Mouse (Mus musculus) stomach, embryonic 14.5 days (tissue): ENCODE data around the gene C1qtnf9. TPM values are rescaled to one million over a fixed set of nuclear protein-coding genes. Genes with fewer than 3 reads are reported as not detected.

Experiments used
- ATAC-seq: fragments of 200-750 bp; cut with Nextera tagmentation; 2 replicates; pipeline ENCODE4 v1.8.0; 2017; ENCODE audit warnings: low read depth, moderate TSS enrichment; ENCODE audit not compliant: insufficient number of reproducible peaks, insufficient read depth, low FRiP score
- H3K27ac ChIP-seq: fragments of 300-500 bp; sonication (generic); 2 replicates; pipeline ENCODE4 v1.5.1; 2014; ENCODE audit warnings: mild to moderate bottlenecking, low read length, moderate library complexity, mixed read lengths
- H3K27me3 ChIP-seq: fragments of 300-500 bp; sonication (generic); 2 replicates; pipeline ENCODE4 v1.6.1; 2014; ENCODE audit warnings: low read length, control low read depth, mixed read lengths; ENCODE audit not compliant: control insufficient read depth, insufficient read depth
- H3K36me3 ChIP-seq: fragments of 300-500 bp; sonication (generic); 2 replicates; pipeline ENCODE4 v1.6.1; 2014; ENCODE audit warnings: mild to moderate bottlenecking, control low read depth, low read length, moderate library complexity, mixed read lengths; ENCODE audit not compliant: control insufficient read depth, insufficient read depth
- H3K4me1 ChIP-seq: fragments of 300-500 bp; sonication (generic); 2 replicates; pipeline ENCODE4 v1.6.1; 2014; ENCODE audit warnings: low read length, control low read depth, mixed read lengths; ENCODE audit not compliant: control insufficient read depth, insufficient read depth
- H3K4me2 ChIP-seq: fragments of 300-500 bp; sonication (generic); replicated peaks from 2 replicates; pipeline ENCODE4 v1.6.1; 2014; ENCODE audit warnings: low read depth, low read length, control low read depth
- H3K4me3 ChIP-seq: fragments of 300-500 bp; sonication (generic); 2 replicates; pipeline ENCODE4 v1.5.1; 2014; ENCODE audit warnings: low read depth, low read length, control low read depth
- H3K9ac ChIP-seq: fragments of 300-500 bp; sonication (generic); replicated peaks from 2 replicates; pipeline ENCODE4 v1.6.1; 2014; ENCODE audit warnings: low read depth, mild to moderate bottlenecking, control low read depth, low read length, moderate library complexity, mixed read lengths
- H3K9me3 ChIP-seq: fragments of 300-500 bp; sonication (generic); 2 replicates; pipeline ENCODE4 v1.6.1; 2016; ENCODE audit warnings: low read depth, low read length, control low read depth; ENCODE audit not compliant: control insufficient read depth
- WGBS: fragments of 180-500 bp; shearing (Covaris S2); extraction: QIAGEN DNeasy Blood & Tissue Kit; methylation state at CpG from one replicate; pipeline ENCODE4 v1.1.7; 2014; 5-methylcytosine and 5-hydroxymethylcytosine counted together
- polyA plus RNA-seq: library from polyadenylated mRNA; unstranded; fragments of >200 nt; fragmentation: Nextera tagmentation; extraction: Ambion mirVana; gene quantifications from 2 replicates; pipeline ENCODE4 v1.2.1, GENCODE M21; 2014

The C1qtnf9 gene
- polyA plus RNA-seq, 1 experiment from 2014 or later: 0.33 TPM

DNA sequence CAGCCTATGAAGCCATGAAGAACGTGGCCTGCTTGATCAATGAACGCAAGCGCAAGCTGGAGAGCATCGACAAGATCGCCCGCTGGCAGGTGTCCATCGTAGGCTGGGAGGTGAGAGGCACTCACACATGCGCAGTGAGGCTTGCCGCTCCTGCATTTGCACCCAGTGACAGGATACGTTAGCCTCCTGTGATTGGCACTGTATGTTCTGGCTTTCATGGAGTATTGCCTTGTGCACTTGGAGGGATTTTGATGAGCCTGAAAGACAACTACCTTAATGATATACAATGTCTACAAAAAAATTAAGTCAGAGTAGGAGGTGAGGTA lies 14.2 kb upstream of the C1qtnf9 start:
- H3K9ac ChIP-seq: no peak overlapping the region
- peaks cover 8% of the 10 kb centered on the region for H3K36me3 ChIP-seq
- H3K4me1 ChIP-seq: no peaks in the 10 kb centered on the region
- H3K27ac ChIP-seq: no peak overlapping the region
- H3K27me3 ChIP-seq: no peaks in the 10 kb centered on the region
- no peak for ATAC-seq
- WGBS: 96% methylated on average over 10 of the region's 10 CpGs
- no peaks in the 10 kb centered on the region for H3K9me3 ChIP-seq
- H3K4me2 ChIP-seq: no peak overlapping the region
- H3K4me3 ChIP-seq: no peak overlapping the region

DNA sequence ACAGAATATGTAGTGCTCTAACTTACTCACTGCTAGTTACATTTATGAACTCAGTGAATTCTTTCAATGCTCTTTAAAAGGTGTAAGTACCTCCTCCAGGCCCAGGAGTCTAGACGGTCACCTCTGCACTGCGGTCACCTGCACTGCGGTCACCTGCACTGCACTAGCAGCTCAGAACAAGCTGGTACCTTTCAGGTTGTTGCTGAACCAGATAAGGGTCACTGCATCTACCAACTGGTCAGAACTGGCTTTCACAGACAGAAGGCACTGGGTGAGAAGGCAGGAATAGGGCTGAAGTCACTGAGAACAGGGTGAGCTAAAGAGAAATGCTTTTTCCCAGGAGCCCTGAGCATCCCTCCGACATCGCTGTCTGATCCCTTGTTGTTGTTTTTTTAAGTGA lies 13.3 kb upstream of the C1qtnf9 start:
- ATAC-seq: no peak
- Histone ChIP-seq H3K36me3 (peaks cover 7% of the 10 kb centered on the region), H3K4me3 (no peak overlapping the region), H3K27me3 (no peaks in the 10 kb centered on the region), H3K4me2 (no peak overlapping the region), H3K4me1 (no peaks in the 10 kb centered on the region), H3K9ac (no peak overlapping the region), H3K27ac (no peak overlapping the region), H3K9me3 (no peaks in the 10 kb centered on the region)
- WGBS: 95% methylated on average over 5 of the region's 5 CpGs

DNA sequence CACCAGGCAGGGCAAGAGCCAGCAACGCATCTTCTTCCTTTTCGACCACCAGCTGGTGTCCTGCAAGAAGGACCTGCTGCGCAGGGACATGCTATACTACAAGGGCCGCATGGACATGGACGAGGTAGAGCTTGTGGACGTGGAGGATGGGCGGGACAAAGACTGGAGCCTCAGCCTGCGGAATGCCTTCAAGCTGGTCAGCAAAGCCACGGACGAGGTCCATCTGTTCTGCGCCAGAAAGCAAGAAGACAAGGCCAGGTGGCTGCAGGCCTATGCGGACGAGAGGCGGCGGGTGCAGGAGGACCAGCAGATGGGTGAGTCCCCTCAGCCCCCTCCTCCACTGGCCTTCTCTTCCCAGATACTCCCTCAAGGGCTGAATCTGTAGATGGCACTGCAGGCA lies 11.7 kb upstream of the C1qtnf9 start:
- no peak overlapping the region for H3K9ac ChIP-seq
- H3K4me3 ChIP-seq: no peak overlapping the region
- peak; percentile 67; the same call in 1 of the 2 replicates for ATAC-seq
- H3K9me3 ChIP-seq: no peaks in the 10 kb centered on the region
- peaks cover 5% of the 10 kb centered on the region for H3K36me3 ChIP-seq
- no peaks in the 10 kb centered on the region for H3K4me1 ChIP-seq
- H3K27me3 ChIP-seq: no peaks in the 10 kb centered on the region
- H3K27ac ChIP-seq: no peak overlapping the region
- WGBS: 72% methylated on average over 15 of the region's 15 CpGs
- no peak overlapping the region for H3K4me2 ChIP-seq

DNA sequence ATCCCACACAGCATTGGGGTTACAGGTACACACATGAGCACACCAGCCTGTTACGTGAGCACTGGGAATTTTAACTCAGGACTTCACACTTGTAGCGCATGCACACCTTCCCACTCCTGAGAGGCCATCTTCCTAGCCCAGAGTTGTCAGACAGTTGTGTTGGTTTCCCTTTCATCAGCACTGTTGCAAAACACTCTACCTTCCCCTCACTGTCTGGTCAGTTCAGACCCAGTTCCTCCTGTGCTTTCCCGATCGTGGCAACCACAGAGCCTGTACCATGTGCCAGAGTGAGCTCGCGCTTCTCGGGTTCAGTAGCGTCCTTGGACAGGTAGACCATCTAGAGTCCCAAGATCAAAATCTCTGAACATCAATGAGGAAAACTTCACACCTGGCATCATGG lies 10.7 kb upstream of the C1qtnf9 start:
- Histone ChIP-seq H3K27me3 (no peaks in the 10 kb centered on the region), H3K27ac (no peak overlapping the region), H3K4me1 (no peaks in the 10 kb centered on the region), H3K9ac (no peak overlapping the region), H3K4me2 (no peak overlapping the region), H3K36me3 (peaks cover 5% of the 10 kb centered on the region), H3K4me3 (no peak overlapping the region), H3K9me3 (no peaks in the 10 kb centered on the region)
- 96% methylated on average over 8 of the region's 8 CpGs for WGBS
- no peak for ATAC-seq

DNA sequence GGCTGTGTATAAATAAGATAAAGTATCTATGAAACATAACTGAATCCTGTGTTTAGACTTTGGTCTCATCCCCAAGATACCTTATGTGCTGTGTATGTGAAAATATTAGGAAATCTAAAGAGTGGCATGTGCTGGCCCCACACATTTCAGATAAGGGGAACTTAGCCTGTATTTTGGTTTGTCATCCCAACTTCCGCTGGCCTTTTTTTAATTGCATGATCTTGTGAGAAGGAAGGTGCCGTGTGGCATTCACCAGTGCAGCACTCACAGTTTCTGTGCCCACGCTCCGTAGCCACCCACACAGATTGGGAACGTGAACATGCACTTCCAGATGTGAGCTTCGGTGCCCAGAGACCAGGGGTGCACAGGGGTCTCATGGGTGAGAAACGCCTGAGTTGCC lies 10.2 kb upstream of the C1qtnf9 start:
- Histone ChIP-seq H3K27me3 (no peaks in the 10 kb centered on the region), H3K4me1 (no peaks in the 10 kb centered on the region), H3K4me2 (no peak overlapping the region), H3K36me3 (peaks cover 5% of the 10 kb centered on the region), H3K27ac (no peak overlapping the region), H3K4me3 (no peak overlapping the region), H3K9me3 (no peaks in the 10 kb centered on the region), H3K9ac (no peak overlapping the region)
- whole genome bisulfite sequencing: 91% methylated on average over 7 of the region's 7 CpGs
- ATAC-seq: no peak

DNA sequence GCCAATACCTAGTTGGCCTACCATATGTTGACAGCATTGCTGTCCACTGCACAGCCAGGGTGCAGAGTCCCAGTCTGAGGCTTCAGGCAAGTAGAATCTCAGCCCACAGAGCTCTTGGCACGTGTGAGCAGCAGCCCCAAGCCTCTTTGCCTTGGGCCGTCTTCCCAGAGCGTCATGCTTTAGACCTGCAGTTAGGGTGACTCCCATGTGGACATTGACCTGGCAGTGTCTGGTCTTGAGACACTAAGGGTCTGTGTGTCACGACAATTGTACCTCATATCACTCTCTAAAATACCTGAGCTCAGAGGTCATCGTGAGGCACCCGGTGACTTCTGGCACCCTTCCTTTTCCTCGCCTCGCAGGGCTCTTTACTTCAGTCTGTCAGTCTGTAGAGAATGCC lies 8.8 kb upstream of the C1qtnf9 start:
- ATAC-seq: no peak
- Histone ChIP-seq H3K9me3 (no peaks in the 10 kb centered on the region), H3K27me3 (no peaks in the 10 kb centered on the region), H3K36me3 (peaks cover 5% of the 10 kb centered on the region), H3K9ac (no peak overlapping the region), H3K27ac (no peak overlapping the region), H3K4me1 (no peaks in the 10 kb centered on the region), H3K4me3 (no peak overlapping the region), H3K4me2 (no peak overlapping the region)
- WGBS: 94% methylated on average over 8 of the region's 8 CpGs

DNA sequence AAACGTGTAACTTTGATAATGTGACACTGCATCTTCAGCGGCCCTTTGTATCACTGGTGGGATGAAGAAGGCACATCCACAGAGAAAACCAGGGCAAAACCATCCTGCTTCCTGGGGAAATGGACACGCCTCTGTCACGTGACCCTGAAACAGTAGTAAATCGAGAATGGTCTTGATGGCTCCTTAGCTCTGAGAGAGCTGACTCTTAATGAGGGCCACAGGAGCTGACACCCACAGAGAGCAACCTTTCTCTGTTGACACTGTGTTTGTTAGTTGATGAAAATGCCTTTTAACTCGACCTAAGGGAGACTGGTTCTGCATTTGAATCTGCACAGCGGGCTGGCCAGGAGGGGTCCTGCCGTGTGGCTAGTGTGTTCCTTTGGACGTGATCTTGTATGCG lies 6.1 kb upstream of the C1qtnf9 start:
- Histone ChIP-seq H3K9ac (no peak overlapping the region), H3K27ac (no peak overlapping the region), H3K36me3 (peaks cover 5% of the 10 kb centered on the region; the same call in 1 of the 2 replicates), H3K4me1 (no peaks in the 10 kb centered on the region), H3K27me3 (no peaks in the 10 kb centered on the region), H3K4me2 (no peak overlapping the region), H3K9me3 (no peaks in the 10 kb centered on the region), H3K4me3 (no peak overlapping the region)
- no peak for ATAC-seq
- 83% methylated on average over 10 of the region's 10 CpGs for WGBS

DNA sequence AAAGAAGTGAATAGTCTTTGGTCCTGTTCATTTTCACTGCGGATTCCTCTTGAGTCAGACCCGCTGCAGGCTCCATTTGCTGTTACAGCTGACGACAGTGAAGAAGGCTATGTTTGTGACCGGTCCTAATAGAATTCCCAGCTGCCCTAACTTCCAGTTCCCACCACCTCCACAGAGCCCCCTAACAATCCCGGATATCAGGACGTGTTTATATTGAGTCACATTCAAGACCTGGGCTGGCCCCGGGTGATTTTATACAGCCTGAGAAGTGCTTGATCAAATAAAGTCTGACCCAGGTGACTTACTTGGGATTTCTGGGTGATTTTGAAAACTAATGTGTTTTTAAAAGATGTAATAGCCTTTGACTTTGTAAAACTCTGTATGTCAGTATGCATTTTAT lies 5.2 kb upstream of the C1qtnf9 start:
- Histone ChIP-seq H3K36me3 (no peaks in the 10 kb centered on the region), H3K4me3 (no peak overlapping the region), H3K4me1 (no peaks in the 10 kb centered on the region), H3K4me2 (no peak overlapping the region), H3K27ac (no peak overlapping the region), H3K9me3 (no peaks in the 10 kb centered on the region), H3K27me3 (no peaks in the 10 kb centered on the region), H3K9ac (no peak overlapping the region)
- WGBS: 31% methylated on average over 7 of the region's 7 CpGs
- ATAC-seq: no peak

DNA sequence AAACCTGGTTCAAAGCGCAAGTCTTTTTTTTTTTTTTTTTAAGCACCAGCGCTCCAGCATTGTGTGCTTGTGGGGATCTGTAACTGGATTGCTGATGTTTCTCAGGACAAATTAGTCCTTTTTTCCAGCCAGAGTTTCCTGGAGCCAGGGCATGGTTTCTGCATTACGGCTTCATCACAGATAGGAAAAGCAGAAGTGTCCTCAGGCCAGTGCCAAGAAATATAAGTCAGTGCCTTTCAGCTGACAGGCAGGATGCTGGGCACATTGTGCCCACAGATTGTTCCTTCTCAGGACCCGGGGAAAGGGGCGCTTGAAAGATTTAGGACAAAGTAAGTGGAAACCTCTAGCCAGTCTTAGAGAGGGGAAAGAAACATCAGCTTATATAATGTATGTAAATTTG lies 4.2 kb upstream of the C1qtnf9 start:
- Histone ChIP-seq H3K4me3 (no peak overlapping the region), H3K27me3 (no peaks in the 10 kb centered on the region), H3K4me1 (no peaks in the 10 kb centered on the region), H3K36me3 (no peaks in the 10 kb centered on the region), H3K27ac (no peak overlapping the region), H3K4me2 (no peak overlapping the region), H3K9ac (no peak overlapping the region), H3K9me3 (no peaks in the 10 kb centered on the region)
- 89% methylated on average over 5 of the region's 5 CpGs for WGBS
- no peak for ATAC-seq
